Mouse (Mus musculus) CH12.LX (cell line): ENCODE results near the gene Shroom1.

Experiments used
- CHD2 ChIP-seq: IDR thresholded peaks from 2 replicates; pipeline ENCODE4 v1.6.1; 2011; ENCODE audit warnings: low read length, improper control_type of control experiment
- CTCF ChIP-seq, 2 experiments: IDR thresholded peaks in 1 of 2; conservative IDR thresholded peaks in 1 of 2; 2 replicates each; pipeline ENCODE4 v1.5.1; 2011 to 2012; ENCODE audit warnings: low read depth in 2 of 2, low read length in 2 of 2, improper control_type of control experiment in 1 of 2, inconsistent platforms in 1 of 2, mild to moderate bottlenecking in 1 of 2, moderate library complexity in 1 of 2
- EP300 ChIP-seq: IDR thresholded peaks from 2 replicates; pipeline ENCODE4 v1.6.1; 2011; ENCODE audit warnings: low read length, improper control_type of control experiment
- HCFC1 ChIP-seq: IDR thresholded peaks from 2 replicates; pipeline ENCODE4 v1.6.1; 2012; ENCODE audit warnings: low read depth, mild to moderate bottlenecking, inconsistent platforms, low read length, improper control_type of control experiment
- MAFK ChIP-seq: IDR thresholded peaks from 2 replicates; pipeline ENCODE4 v1.6.1; 2011; ENCODE audit warnings: low read length, improper control_type of control experiment; ENCODE audit not compliant: insufficient replicate concordance
- NRF1 ChIP-seq: IDR thresholded peaks from 2 replicates; pipeline ENCODE4 v1.6.1; 2014; ENCODE audit warnings: low read depth, mild to moderate bottlenecking, inconsistent platforms, low read length, improper control_type of control experiment, moderate library complexity
- POLR2A ChIP-seq: IDR thresholded peaks from 2 replicates; pipeline ENCODE4 v1.6.1; 2011; ENCODE audit warnings: low read depth, mild to moderate bottlenecking, improper control_type of control experiment, low read length
- RAD21 ChIP-seq: IDR thresholded peaks from 2 replicates; pipeline ENCODE4 v1.6.1; 2011; ENCODE audit warnings: low read depth, mild to moderate bottlenecking, low read length, improper control_type of control experiment, moderate library complexity
- RCOR1 ChIP-seq: conservative IDR thresholded peaks from 2 replicates; pipeline ENCODE4 v1.6.1; 2012; ENCODE audit warnings: low read depth, mild to moderate bottlenecking, inconsistent platforms, low read length, improper control_type of control experiment
- SIN3A ChIP-seq: IDR thresholded peaks from 2 replicates; pipeline ENCODE4 v1.6.1; 2012; ENCODE audit warnings: low read length, improper control_type of control experiment, inconsistent platforms
- TCF12 ChIP-seq: IDR thresholded peaks from 2 replicates; pipeline ENCODE4 v1.6.1; 2014; ENCODE audit warnings: low read depth, mild to moderate bottlenecking, inconsistent platforms, low read length, improper control_type of control experiment
- USF1 ChIP-seq: IDR thresholded peaks from 2 replicates; pipeline ENCODE4 v1.6.1; 2014; ENCODE audit warnings: low read depth, mild to moderate bottlenecking, inconsistent platforms, low read length, improper control_type of control experiment
- USF2 ChIP-seq: conservative IDR thresholded peaks from 2 replicates; pipeline ENCODE4 v1.6.1; 2011; ENCODE audit warnings: low read depth, low read length, improper control_type of control experiment
- ZKSCAN1 ChIP-seq: IDR thresholded peaks from 2 replicates; pipeline ENCODE4 v1.6.1; 2012; ENCODE audit warnings: low read depth, inconsistent platforms, low read length, improper control_type of control experiment, borderline replicate concordance

DNA sequence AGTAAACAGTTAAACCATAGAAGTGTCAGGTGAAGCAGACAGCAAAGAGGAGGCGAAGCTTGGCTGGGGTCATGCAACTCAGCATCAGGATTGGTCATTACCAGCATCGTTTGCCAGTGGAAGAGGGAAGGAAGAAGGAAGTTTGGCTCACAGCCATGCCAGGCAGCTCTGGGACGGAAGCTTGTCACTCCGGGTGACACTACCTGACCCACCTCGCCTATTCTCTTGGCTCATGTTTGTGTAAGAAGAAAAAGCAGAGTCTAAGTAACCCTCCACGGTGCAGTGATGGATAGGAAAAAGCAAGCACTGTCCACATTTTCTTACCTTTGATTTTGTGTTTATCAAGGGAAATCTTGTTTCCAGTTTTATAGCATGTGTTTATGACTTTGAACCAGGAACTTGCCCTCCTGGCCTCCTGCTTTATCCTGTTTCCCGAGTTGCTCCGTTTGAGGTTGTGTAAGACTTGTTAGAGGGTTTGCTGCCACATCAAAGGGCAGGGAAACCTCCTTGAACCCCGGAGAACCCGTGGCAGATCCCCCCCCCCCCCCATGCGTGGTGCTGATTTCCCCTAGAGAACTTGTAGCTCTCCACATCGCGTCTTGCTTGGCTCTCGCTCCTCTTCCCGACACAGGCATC lies 6.8 kb upstream of the Shroom1 start:
- TF ChIP-seq RCOR1 (no peak), SIN3A (no peak), CHD2 (no peak), TCF12 (no peak), USF1 (no peak), CTCF (conservative IDR thresholded peaks at IDR 0.05 in 1 of 2, IDR thresholded peaks at IDR 0.05 in 1 of 2; ENCODE audit: low read depth in 2 of 2, low read length in 2 of 2) (no peak), RAD21 (no peak), USF2 (no peak), HCFC1 (no peak), EP300 (no peak), POLR2A (no peak), MAFK (no peak), NRF1 (no peak), ZKSCAN1 (no peak)
